Mouse (Mus musculus): Measurements from ENCODE around the gene Uchl5.

GRCm38 (mm10) chr1:143777558-143778218, 616 bp downstream of the Uchl5 start:
- TF ChIP-seq CTCF (IDR thresholded peaks at IDR 0.05; ENCODE audit: low read depth, low read length): no peak
- no peak for TF ChIP-seq POLR2A (IDR thresholded peaks at IDR 0.05; ENCODE audit: extremely low read depth, insufficient read depth, low read length)
